Comparison of ENCODE assay signal across 9 mouse cellular contexts in the genomic region with DNA sequence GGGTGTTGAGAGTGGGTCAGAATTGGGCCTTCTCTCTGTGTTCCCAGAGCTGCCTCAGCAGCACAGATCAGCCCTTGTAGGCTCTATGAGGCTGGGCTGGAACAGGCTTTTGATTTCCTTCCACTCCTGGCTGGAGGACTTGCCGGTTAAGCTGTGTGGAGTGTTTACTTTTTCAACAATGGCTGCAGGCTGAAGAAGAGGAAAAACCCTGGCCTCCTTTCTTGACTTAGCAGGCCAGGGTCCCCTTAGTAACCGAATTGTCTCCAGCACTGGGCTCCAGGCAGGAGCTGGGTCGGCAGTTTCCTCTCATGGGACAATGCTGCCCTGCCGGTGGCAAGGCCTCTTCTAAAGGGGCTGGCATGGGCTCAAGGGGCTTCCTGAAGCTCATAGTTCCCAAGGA.
DNase-seq lines count a peak whose midpoint lies in the region; ATAC-seq lines count a peak whose summit lies in the region.
"Had no signal": no experiment of that assay in that cellular context is flagged by ENCODE, and none has a peak within 500 bp of the region (broad histone marks: within the 10 kb centered on the region; RNA-seq: fewer than 3 reads in every experiment).

No protein-coding gene starts in this region.

- peak overlapping the region; percentile 64 for H3K27ac ChIP-seq in limb, embryonic 10.5 days
- H3K27ac ChIP-seq: midbrain, embryonic 12.5 days had no signal

- H3K4me1 ChIP-seq in limb, embryonic 10.5 days = peaks cover 26% of the 10 kb centered on the region

- WGBS in limb, embryonic 10.5 days = 82% methylated on average over 4 of the region's 4 CpGs

- peaks cover 16% of the 10 kb centered on the region; the same call in 1 of the 2 replicates for H3K27me3 ChIP-seq in limb, embryonic 10.5 days (ENCODE audit: low read depth, poor library complexity, severe bottlenecking)
- H3K27me3 ChIP-seq: midbrain, embryonic 12.5 days had no signal

- no peaks in the 10 kb centered on the region for H3K9me3 ChIP-seq in limb, embryonic 10.5 days (replicated peaks)
- H3K9me3 ChIP-seq: midbrain, embryonic 12.5 days had no signal

- peak; percentile 11 for DNase-seq in adrenal gland, adult 2 months
- no peak for DNase-seq in adrenal gland, postnatal 10 days
- peak; percentile 30 to 50 for DNase-seq in layer of hippocampus, adult 18-20 months (ENCODE audit: low spot score in 2 of 2)
- no peak for DNase-seq in layer of hippocampus, postnatal 25 days (ENCODE audit: extremely low spot score in 1 of 2, low spot score in 1 of 2)
- no peak for DNase-seq in limb, embryonic 10.5 days (ENCODE audit: low spot score)
- DNase-seq in right cerebral cortex, postnatal 14 days = peak; percentile 35
- no peak for DNase-seq in ovary, postnatal 14 days (ENCODE audit: low spot score)

- no peak overlapping the region for H3K4me3 ChIP-seq in limb, embryonic 10.5 days
- H3K4me3 ChIP-seq: midbrain, embryonic 12.5 days had no signal

- H3K36me3 ChIP-seq in limb, embryonic 10.5 days = peaks cover 17% of the 10 kb centered on the region
- H3K36me3 ChIP-seq: midbrain, embryonic 12.5 days had no signal

- ATAC-seq in granulocyte monocyte progenitor cell, adult 5-6 weeks (replicated peaks; ENCODE audit: poor library complexity, severe bottlenecking) = no peak

Comparison
In these comparisons a context has a peak if more than half of its experiments do, and no peak if none do; other contexts are left out.
1. DNase-seq: peak in adrenal gland, adult 2 months (single experiment), layer of hippocampus, adult 18-20 months (2 of 2) and right cerebral cortex, postnatal 14 days (single experiment); none in adrenal gland, postnatal 10 days (single experiment), layer of hippocampus, postnatal 25 days (0 of 2), limb, embryonic 10.5 days (single experiment) and ovary, postnatal 14 days (single experiment).